Mouse (Mus musculus): ENCODE data around the gene Nt5m. TPM values are rescaled to one million over a fixed set of nuclear protein-coding genes. Genes with fewer than 3 reads are reported as not detected.

Nt5m gene
- total and polyA plus RNA-seq, 3 experiments, result 26.6 to 29.1 TPM; not detected in 1

DNA sequence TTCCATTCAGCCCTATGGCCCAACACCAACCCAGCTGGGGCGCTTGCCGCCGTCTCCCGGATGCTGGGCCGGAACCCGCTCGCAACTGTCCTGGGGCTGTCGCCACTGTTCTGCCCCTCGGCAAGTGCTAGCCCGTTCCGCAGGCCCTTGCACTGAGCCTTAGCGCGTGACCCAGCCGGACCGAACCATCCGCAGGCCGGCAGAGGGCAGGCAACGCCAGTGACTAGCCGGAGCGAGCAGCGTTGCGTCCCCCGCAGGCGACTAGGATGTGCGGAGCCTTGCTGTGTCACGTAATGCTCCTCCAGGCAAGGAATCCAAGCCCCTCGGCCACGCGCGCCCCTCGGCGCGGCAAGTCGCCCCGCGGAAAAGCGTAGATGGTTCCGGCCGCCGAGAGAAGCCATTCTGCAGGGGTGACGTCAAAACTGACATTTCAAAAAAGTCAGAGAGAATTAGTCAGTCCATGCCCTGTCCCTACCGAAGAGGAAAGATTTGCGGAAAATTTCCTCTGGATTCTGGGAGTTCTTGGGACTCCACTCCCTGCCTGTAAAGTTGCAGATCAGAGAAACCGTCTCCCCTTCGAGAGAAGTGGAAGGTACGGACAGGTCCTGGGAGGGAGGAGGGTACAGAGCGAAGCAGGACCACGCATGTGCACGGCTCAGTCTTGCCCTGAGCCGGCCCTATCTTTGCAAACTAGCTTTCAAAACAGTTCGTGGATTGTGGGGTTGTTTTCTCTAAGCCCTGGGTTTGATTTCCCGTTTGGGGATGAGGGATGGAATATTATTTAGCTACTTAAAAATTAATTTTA, 29.4 kb upstream of the Nt5m start, which contains the start of gene Flcn (continued):
- TF ChIP-seq ZC3H11A (IDR thresholded peaks at IDR 0.05; ENCODE audit: low read depth, low read length) (no peak), TAL1 (IDR thresholded peaks at IDR 0.05; ENCODE audit: low read length) (no peak), BHLHE40 (IDR thresholded peaks at IDR 0.05; ENCODE audit: borderline replicate concordance, low read depth, low read length) (0 out of 2 replicates have a peak, but pooled peaks have one; percentile 78), POLR2AphosphoS2 (IDR thresholded peaks at IDR 0.05; ENCODE audit: low read length) (peak; percentile 95), POLR2A (IDR thresholded peaks at IDR 0.05; ENCODE audit: control insufficient read depth in 1 of 2, insufficient read depth in 1 of 2, low read depth in 1 of 2, low read length in 2 of 2, poor library complexity in 1 of 2) (peak; percentile 65 to 95), MYB (IDR thresholded peaks at IDR 0.05; ENCODE audit: low read depth, low read length) (no peak), MEF2A (IDR thresholded peaks at IDR 0.05; ENCODE audit: extremely low read depth, insufficient replicate concordance, low read depth, low read length, poor library complexity, severe bottlenecking) (peak; percentile 39; the same call in 1 of the 2 replicates)

DNA sequence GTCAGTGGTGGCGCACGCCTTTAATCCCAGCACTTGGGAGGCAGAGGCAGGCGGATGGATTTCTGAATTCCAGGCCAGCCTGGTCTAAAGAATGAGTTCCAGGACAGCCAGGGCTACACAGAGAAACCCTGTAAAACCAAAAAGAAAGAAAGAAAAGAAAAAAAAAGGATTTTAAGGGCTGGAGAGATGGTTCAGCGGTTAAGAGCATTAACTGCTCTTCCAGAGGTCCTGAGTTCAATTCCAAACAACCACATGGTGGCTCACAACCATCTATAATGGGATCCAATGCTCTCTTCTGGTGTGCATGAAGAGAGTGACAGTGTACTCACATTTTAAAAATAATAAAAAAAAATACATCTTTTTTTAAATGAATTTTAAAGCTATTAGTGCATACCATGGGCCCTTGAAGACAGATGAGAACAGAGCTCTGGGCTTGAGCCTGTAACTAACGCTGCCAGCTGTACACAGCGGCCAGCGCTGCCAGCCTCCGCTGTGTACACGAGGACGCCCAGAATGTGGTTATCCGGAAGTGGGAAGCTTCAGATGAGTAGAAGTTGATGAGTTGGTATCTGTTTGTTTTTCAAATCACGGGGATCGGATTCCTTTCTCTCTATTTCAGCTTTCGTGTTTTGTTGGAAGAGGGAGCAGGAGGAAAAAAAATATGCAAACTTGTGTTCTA, 28.6 kb upstream of the Nt5m start:
- Histone ChIP-seq H3K4me3 (ENCODE audit: control insufficient read depth in 1 of 2, insufficient read depth in 1 of 2, low read depth in 2 of 2, low read length in 2 of 2) (peak overlapping the region; percentile 64 to 88), H3K79me2 (ENCODE audit: control insufficient read depth, insufficient read depth, low read length, poor library complexity) (peaks cover 17% of the 10 kb centered on the region), H3K36me3 (ENCODE audit: control insufficient read depth in 1 of 2, insufficient read depth in 2 of 2, low read length in 2 of 2) (peaks cover 0 to 7% of the 10 kb centered on the region in 2 experiments; a peak in 3 of 4 replicates), H3K27me3 (ENCODE audit: control insufficient read depth in 1 of 2, insufficient read depth in 2 of 2, low read length in 2 of 2) (no peaks in the 10 kb centered on the region), H3K4me1 (ENCODE audit: control insufficient read depth in 1 of 2, insufficient read depth in 2 of 2, low read length in 2 of 2) (peaks cover 3 to 12% of the 10 kb centered on the region in 2 experiments; a peak in 3 of 4 replicates), H3K27ac (ENCODE audit: control insufficient read depth, low read depth, low read length) (peak overlapping the region; percentile 94), H3K9me3 (replicated peaks; ENCODE audit: insufficient read depth, low read length) (no peaks in the 10 kb centered on the region), H3K9ac (ENCODE audit: control insufficient read depth, low read depth, low read length, poor library complexity, severe bottlenecking) (peak overlapping the region; percentile 96)
- DNase-seq (ENCODE audit: low read depth, low spot score), result peak; percentile 86
- TF ChIP-seq GATA1 (IDR thresholded peaks at IDR 0.05; ENCODE audit: low read depth, low read length) (peak; percentile 8; the same call in 1 of the 2 replicates), MAX (IDR thresholded peaks at IDR 0.05; ENCODE audit: low read length) (peak; percentile 90), NRF1 (IDR thresholded peaks at IDR 0.05; ENCODE audit: insufficient read depth, low read depth, low read length, poor library complexity, severe bottlenecking) (no peak), CTCF (IDR thresholded peaks at IDR 0.05 in 2 of 3, conservative IDR thresholded peaks at IDR 0.05 in 1 of 3; ENCODE audit: control insufficient read depth in 1 of 3, insufficient read depth in 1 of 3, low read depth in 2 of 3, low read length in 3 of 3, poor library complexity in 1 of 3, severe bottlenecking in 1 of 3) (0 out of 6 replicates have a peak, but pooled peaks of 1 of the 3 experiments have one; percentile 6), TBP (IDR thresholded peaks at IDR 0.05; ENCODE audit: low read depth, low read length) (peak; percentile 72), ZMIZ1 (IDR thresholded peaks at IDR 0.05; ENCODE audit: low read depth, low read length) (peak; percentile 49; the same call in 1 of the 2 replicates), MYC (IDR thresholded peaks at IDR 0.05; ENCODE audit: low read depth, low read length) (peak; percentile 88), TAL1 (IDR thresholded peaks at IDR 0.05; ENCODE audit: low read length) (no peak), NELFE (IDR thresholded peaks at IDR 0.05; ENCODE audit: low read depth, low read length) (peak; percentile 52), RCOR1 (IDR thresholded peaks at IDR 0.05; ENCODE audit: low read depth, low read length) (peak; percentile 85), CHD1 (IDR thresholded peaks at IDR 0.05; ENCODE audit: low read depth, low read length) (no peak; the same call in 1 of the 2 replicates), CHD2 (IDR thresholded peaks at IDR 0.05; ENCODE audit: low read length) (no peak), HCFC1 (IDR thresholded peaks at IDR 0.05; ENCODE audit: low read depth, low read length) (peak; percentile 31; the same call in 1 of the 2 replicates), ELF1 (IDR thresholded peaks at IDR 0.05; ENCODE audit: low read depth, low read length) (peak; percentile 92), MEF2A (IDR thresholded peaks at IDR 0.05; ENCODE audit: extremely low read depth, insufficient replicate concordance, low read depth, low read length, poor library complexity, severe bottlenecking) (no peak), GABPA (IDR thresholded peaks at IDR 0.05; ENCODE audit: low read depth, low read length) (no peak), SIN3A (IDR thresholded peaks at IDR 0.05; ENCODE audit: low read length) (peak; percentile 86; the same call in 1 of the 2 replicates), MYB (IDR thresholded peaks at IDR 0.05; ENCODE audit: low read depth, low read length) (no peak), MAZ (IDR thresholded peaks at IDR 0.05; ENCODE audit: low read depth, low read length) (no peak), ZNF384 (IDR thresholded peaks at IDR 0.05; ENCODE audit: low read depth, low read length) (no peak), ZC3H11A (IDR thresholded peaks at IDR 0.05; ENCODE audit: low read depth, low read length) (no peak), ETS1 (IDR thresholded peaks at IDR 0.05; ENCODE audit: low read depth, low read length) (peak; percentile 56; the same call in 1 of the 2 replicates), BHLHE40 (IDR thresholded peaks at IDR 0.05; ENCODE audit: borderline replicate concordance, low read depth, low read length) (no peak; the same call in 1 of the 2 replicates), UBTF (IDR thresholded peaks at IDR 0.05; ENCODE audit: borderline replicate concordance, insufficient read depth, low read depth, low read length) (no peak), TCF12 (IDR thresholded peaks at IDR 0.05; ENCODE audit: low read depth, low read length) (peak; percentile 57), MXI1 (IDR thresholded peaks at IDR 0.05; ENCODE audit: low read depth, low read length) (peak; percentile 92), POLR2AphosphoS2 (IDR thresholded peaks at IDR 0.05; ENCODE audit: low read length) (no peak; the same call in none of the 2 replicates), JUND (IDR thresholded peaks at IDR 0.05; ENCODE audit: low read depth, low read length) (no peak), ZKSCAN1 (IDR thresholded peaks at IDR 0.05; ENCODE audit: low read depth, low read length) (no peak)

All from MEL (cell line).